Mouse (Mus musculus): Measurements from ENCODE around the gene Zkscan3.
"Not testable (repeated sequence)": the region's sequence is repeated elsewhere in the genome, so short reads cannot be mapped to it uniquely, and the experiment has no call there.

Zkscan3 gene

GRCm38 (mm10) chr13:21397486-21397885 is 5.1 kb downstream of the Zkscan3 start:
- in situ Hi-C loops (cut with MseI, MboI) = no loop called here

- in situ Hi-C loops (cut with MseI, MboI) = not testable (repeated sequence)
Measured at GRCm38 (mm10) chr13:21396048-21396447, 6.5 kb downstream of the Zkscan3 start.

GRCm38 (mm10) chr13:21395623-21396022 is 6.9 kb downstream of the Zkscan3 start:
- in situ Hi-C loops (cut with MseI, MboI) = no loop called here

- in situ Hi-C loops (cut with MseI, MboI) = no loop called here
Measured at GRCm38 (mm10) chr13:21395211-21395610, 7.3 kb downstream of the Zkscan3 start.

- in situ Hi-C loops (cut with MseI, MboI) = no loop called here
Measured at GRCm38 (mm10) chr13:21377773-21378172, 24.8 kb downstream of the Zkscan3 start.

GRCm38 (mm10) chr13:21372700-21373099 is 29.9 kb downstream of the Zkscan3 start:
- in situ Hi-C loops (cut with MseI, MboI) = no loop called here

- in situ Hi-C loops (cut with MseI, MboI) = no loop called here
Measured at GRCm38 (mm10) chr13:21366635-21367034, 35.9 kb downstream of the Zkscan3 start.

GRCm38 (mm10) chr13:21363719-21364118 is 38.8 kb downstream of the Zkscan3 start:
- in situ Hi-C loops (cut with MseI, MboI) = no loop called here

- in situ Hi-C loops (cut with MseI, MboI) = no loop called here
Measured at GRCm38 (mm10) chr13:21362621-21363248, 39.8 kb downstream of the Zkscan3 start, which contains the start of gene Zscan12. Zscan12 (plus strand) TSS chr13:21362820.

GRCm38 (mm10) chr13:21350593-21350992 is 52.0 kb downstream of the Zkscan3 start:
- in situ Hi-C loops (cut with MseI, MboI) = no loop called here

- in situ Hi-C loops (cut with MseI, MboI) = no loop called here
Measured at GRCm38 (mm10) chr13:21346610-21347009, 55.9 kb downstream of the Zkscan3 start, which contains the start of gene Olfr1367. Olfr1367 (plus strand) TSS chr13:21346910.

Data from mouse trophoblast stem cell (cell line).